Mouse (Mus musculus) midbrain, embryonic 14.5 days (tissue): ENCODE measurements around the gene Trhr2. TPM values are rescaled to one million over a fixed set of nuclear protein-coding genes. Genes with fewer than 3 reads are reported as not detected.
A peak's percentile ranks its signal among the peaks of the same experiment; 100 is the strongest.

Source experiments
- ATAC-seq: fragments of 200-750 bp; cut with Nextera tagmentation; 2 replicates; pipeline ENCODE4 v1.8.0; 2017; ENCODE audit warnings: moderate number of reproducible peaks, moderate library complexity; ENCODE audit not compliant: low FRiP score, low TSS enrichment
- DNase-seq: peaks from one replicate; pipeline ENCODE4 v3.0.0-alpha.2; 2015
- H3K27ac ChIP-seq: fragments of 300-500 bp; sonication (generic); replicated peaks from 2 replicates; pipeline ENCODE4 v1.5.1; 2014; ENCODE audit warnings: mild to moderate bottlenecking, low read depth, low read length, moderate library complexity
- H3K27me3 ChIP-seq: fragments of 300-500 bp; sonication (generic); 2 replicates; pipeline ENCODE4 v1.6.1; 2014; ENCODE audit warnings: low read length, control low read depth, mixed read lengths; ENCODE audit not compliant: control insufficient read depth, insufficient read depth
- H3K36me3 ChIP-seq: fragments of 300-500 bp; sonication (generic); 2 replicates; pipeline ENCODE4 v1.6.1; 2014; ENCODE audit warnings: low read length, control low read depth; ENCODE audit not compliant: control insufficient read depth, insufficient read depth
- H3K4me1 ChIP-seq: fragments of 300-500 bp; sonication (generic); 2 replicates; pipeline ENCODE4 v1.6.1; 2014; ENCODE audit warnings: mild to moderate bottlenecking, antibody characterized with exemption, low read length, control low read depth; ENCODE audit not compliant: control insufficient read depth, insufficient read depth
- H3K4me2 ChIP-seq: fragments of 300-500 bp; sonication (generic); 2 replicates; pipeline ENCODE4 v1.6.1; 2014; ENCODE audit warnings: mild to moderate bottlenecking, low read length, moderate library complexity
- H3K4me3 ChIP-seq: fragments of 300-500 bp; sonication (generic); replicated peaks from 2 replicates; pipeline ENCODE4 v1.5.1; 2014; ENCODE audit warnings: low read depth, low read length
- H3K9ac ChIP-seq: fragments of 300-500 bp; sonication (generic); replicated peaks from 2 replicates; pipeline ENCODE4 v1.6.1; 2014; ENCODE audit warnings: mild to moderate bottlenecking, low read length, moderate library complexity
- H3K9me3 ChIP-seq: fragments of 300-500 bp; sonication (generic); 2 replicates; pipeline ENCODE4 v1.6.1; 2016; ENCODE audit warnings: low read length, control low read depth, mixed read lengths; ENCODE audit not compliant: control insufficient read depth
- WGBS: fragments of 180-500 bp; shearing (Covaris S2); extraction: QIAGEN DNeasy Blood & Tissue Kit; methylation state at CpG from one replicate; pipeline ENCODE4 v1.1.7; 2014; 5-methylcytosine and 5-hydroxymethylcytosine counted together
- polyA plus RNA-seq: library from polyadenylated mRNA; unstranded; fragments of >200 nt; fragmentation: Nextera tagmentation; extraction: Ambion mirVana; gene quantifications from 2 replicates; pipeline ENCODE4 v1.2.1, GENCODE M21; 2014

The Trhr2 gene
- polyA plus RNA-seq, 1 experiment from 2014 or later = not detected

DNA sequence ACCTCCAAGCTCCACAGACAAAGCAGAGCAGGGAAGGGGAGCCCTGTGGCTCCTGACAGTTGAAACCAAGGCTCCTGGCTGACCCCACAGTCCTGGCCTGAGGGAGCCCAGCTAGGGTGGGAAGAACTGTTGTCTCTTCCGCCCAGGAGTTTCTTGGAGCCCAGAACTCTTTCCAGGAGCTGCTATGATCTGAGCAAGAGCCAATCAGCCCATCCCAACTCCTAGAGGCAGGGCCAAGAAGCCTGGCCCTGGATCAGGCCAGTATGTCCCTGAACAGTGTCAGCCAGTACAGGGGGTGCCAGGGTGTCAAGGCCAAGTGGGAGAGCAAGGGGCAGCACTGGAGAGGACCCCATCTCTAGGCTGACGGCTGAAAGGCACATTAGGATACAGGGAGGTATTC is 48.0 kb downstream of the Trhr2 start:
- no peak for ATAC-seq
- no peak for DNase-seq
- Histone ChIP-seq H3K4me3 (no peak overlapping the region), H3K9me3 (no peaks in the 10 kb centered on the region), H3K4me1 (no peaks in the 10 kb centered on the region), H3K9ac (no peak overlapping the region), H3K27ac (no peak overlapping the region), H3K36me3 (no peaks in the 10 kb centered on the region; the same call in 1 of the 2 replicates), H3K4me2 (no peak overlapping the region), H3K27me3 (no peaks in the 10 kb centered on the region)
- 87% methylated on average over 2 of the region's 2 CpGs for WGBS

DNA sequence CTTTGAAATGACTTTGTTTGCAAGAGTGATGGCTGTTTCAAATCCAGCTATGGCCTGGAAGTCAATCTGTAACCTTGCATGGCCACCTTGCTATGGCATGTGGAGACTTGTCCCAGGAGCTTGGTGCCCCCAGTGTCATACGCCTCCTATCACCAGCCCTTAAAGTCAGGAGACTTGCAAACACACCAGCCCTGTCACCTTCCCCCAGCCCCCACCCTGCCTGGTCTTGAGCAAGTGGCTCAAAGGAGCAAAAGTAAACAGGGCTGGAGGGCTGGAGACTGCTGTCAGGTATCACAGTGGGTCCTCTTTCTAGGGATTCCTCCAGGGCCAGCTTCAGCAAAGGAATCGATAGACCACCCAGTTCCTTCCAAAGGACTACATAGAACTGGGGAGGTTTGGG is 49.4 kb downstream of the Trhr2 start:
- Histone ChIP-seq H3K4me2 (no peak overlapping the region), H3K4me3 (no peak overlapping the region), H3K27me3 (no peaks in the 10 kb centered on the region), H3K27ac (no peak overlapping the region), H3K4me1 (no peaks in the 10 kb centered on the region), H3K9ac (no peak overlapping the region), H3K36me3 (no peaks in the 10 kb centered on the region; the same call in 1 of the 2 replicates), H3K9me3 (no peaks in the 10 kb centered on the region)
- 90% methylated on average over 2 of the region's 2 CpGs for WGBS
- DNase-seq (no peak), ATAC-seq (no peak)

DNA sequence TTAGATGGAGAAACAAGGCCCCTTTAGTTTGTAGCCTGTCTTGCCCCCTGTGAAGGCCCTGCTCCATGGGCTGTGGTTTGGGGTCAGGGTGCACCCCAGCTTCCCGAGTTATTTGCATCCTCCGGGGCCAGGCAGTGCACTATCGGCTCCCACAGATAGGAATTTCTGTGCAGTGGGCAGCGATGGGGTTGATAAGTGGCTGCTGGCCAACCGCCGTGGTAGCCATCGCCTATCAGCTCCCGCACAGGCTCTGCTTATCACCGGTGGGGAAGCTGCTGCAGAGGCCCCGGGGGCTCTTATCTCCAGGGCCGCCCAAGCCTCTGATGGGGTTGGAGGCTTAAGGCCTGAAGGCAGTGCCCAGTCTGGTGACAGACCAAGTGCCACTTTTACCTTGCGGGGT is 51.3 kb downstream of the Trhr2 start:
- H3K27ac ChIP-seq = no peak overlapping the region
- H3K36me3 ChIP-seq = no peaks in the 10 kb centered on the region; the same call in 1 of the 2 replicates
- H3K4me3 ChIP-seq = no peak overlapping the region
- H3K9me3 ChIP-seq = no peaks in the 10 kb centered on the region
- no peaks in the 10 kb centered on the region for H3K4me1 ChIP-seq
- no peaks in the 10 kb centered on the region for H3K27me3 ChIP-seq
- no peak overlapping the region for H3K9ac ChIP-seq
- WGBS = 74% methylated on average over 12 of the region's 12 CpGs
- no peak overlapping the region for H3K4me2 ChIP-seq
- ATAC-seq (no peak), DNase-seq (no peak)

DNA sequence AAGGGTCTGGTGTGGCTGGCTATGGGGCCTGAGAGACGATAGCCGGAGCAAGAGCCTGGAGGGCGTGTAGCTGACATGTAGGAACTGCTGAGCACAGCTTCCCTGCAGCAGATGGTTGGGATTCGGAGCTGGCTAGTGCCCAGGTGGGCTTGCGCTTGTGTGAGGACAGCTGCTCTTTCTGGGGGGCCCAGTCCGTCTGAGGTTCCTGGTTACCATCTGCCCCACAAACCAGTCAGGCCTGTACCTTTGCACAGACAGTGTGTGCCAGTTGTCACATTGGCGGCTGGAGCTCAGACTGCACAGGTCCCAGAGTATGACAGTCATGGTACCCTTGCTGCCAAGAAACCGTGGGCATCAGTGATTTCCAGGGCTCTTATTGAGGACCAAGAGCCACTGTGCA is 52.7 kb downstream of the Trhr2 start:
- H3K9ac ChIP-seq = no peak overlapping the region
- H3K4me3 ChIP-seq = no peak overlapping the region
- H3K4me2 ChIP-seq = no peak overlapping the region
- H3K9me3 ChIP-seq = no peaks in the 10 kb centered on the region
- H3K27me3 ChIP-seq = no peaks in the 10 kb centered on the region
- no peaks in the 10 kb centered on the region for H3K4me1 ChIP-seq
- no peaks in the 10 kb centered on the region; the same call in 1 of the 2 replicates for H3K36me3 ChIP-seq
- ATAC-seq = no peak
- DNase-seq = no peak
- 73% methylated on average over 8 of the region's 8 CpGs for WGBS
- H3K27ac ChIP-seq = peak overlapping the region; percentile 14; the same call in 1 of the 2 replicates

Other genes with a start within 250 kb of the Trhr2 start
- gene Zfpm1, start 78.6 kb downstream of the Trhr2 start, polyA plus RNA-seq = 2.3 TPM in 2 replicates
- gene Zc3h18, start 15.9 kb upstream of the Trhr2 start, polyA plus RNA-seq = 22.4 and 27.9 TPM in 2 replicates
- gene Il17c, start 61.3 kb upstream of the Trhr2 start, polyA plus RNA-seq = not detected in 2 replicates
- 20.2 and 36.2 TPM in 2 replicates for gene Cyba, start 72.2 kb upstream of the Trhr2 start, polyA plus RNA-seq
- gene Mvd, start 82.7 kb upstream of the Trhr2 start, polyA plus RNA-seq = 47.1 and 60.9 TPM in 2 replicates
- not detected in 2 replicates for gene Snai3, start 100.0 kb upstream of the Trhr2 start, polyA plus RNA-seq
- 33.7 and 34.4 TPM in 2 replicates for gene Rnf166, start 115.3 kb upstream of the Trhr2 start, polyA plus RNA-seq
- gene Ctu2, start 115.4 kb upstream of the Trhr2 start, polyA plus RNA-seq = 80.6 and 93.1 TPM in 2 replicates
- 1.0 and 4.6 TPM in 2 replicates for gene Piezo1, start 190.6 kb upstream of the Trhr2 start, polyA plus RNA-seq
- 5.9 and 7.6 TPM in 2 replicates for gene Cdt1, start 207.3 kb upstream of the Trhr2 start, polyA plus RNA-seq
- gene Aprt, start 216.2 kb upstream of the Trhr2 start, polyA plus RNA-seq = 146 and 161 TPM in 2 replicates